In genomic region chr17:46027066-46027917, GRCm38 (mm10) we compare ENCODE assay signal across 8 mouse cellular contexts. TPM values are rescaled to one million over a fixed set of nuclear protein-coding genes. Genes with fewer than 3 reads are reported as not detected.
DNase-seq lines count a peak whose midpoint lies in the region; ATAC-seq and TF ChIP-seq lines count a peak whose summit lies in the region.

No protein-coding gene starts in this region.

- H3K9me3 ChIP-seq in hindbrain, embryonic 15.5 days: no peaks in the 10 kb centered on the region

- DNase-seq in adrenal gland, adult 18-20 months (ENCODE audit: low spot score in 2 of 2): peak; percentile 63 to 66
- peak; percentile 58 to 67 for DNase-seq in cerebellum, postnatal 36 days
- DNase-seq in gastrocnemius, adult 2 months: peak; percentile 86
- DNase-seq in left cerebral cortex, adult 9 months (ENCODE audit: low spot score in 2 of 2): peak; percentile 27 to 44
- peak; percentile 88 to 90 for DNase-seq in lung, postnatal 4 days
- peak; percentile 39 for DNase-seq in right cerebral cortex, adult 18-20 months

- H3K36me3 ChIP-seq in hindbrain, embryonic 15.5 days: peaks cover 22% of the 10 kb centered on the region; the same call in 1 of the 2 replicates

- H3K4me2 ChIP-seq in hindbrain, embryonic 15.5 days: peak overlapping the region; percentile 72

- WGBS in hindbrain, embryonic 15.5 days: 10% methylated on average over 16 of the region's 16 CpGs

- ATAC-seq in hindbrain, embryonic 15.5 days (ENCODE audit: low FRiP score, low read depth): peak; percentile 43
- no peak for ATAC-seq in erythroblast, adult 5-6 weeks (replicated peaks; ENCODE audit: low FRiP score, poor library complexity, severe bottlenecking)

- intact Hi-C loops in gastrocnemius, adult 2 months (cut with DNase I): loop anchor here (5.0 kb wide), 1 partner anchor 125 kb away; no protein-coding TSS in a partner anchor

- H3K27me3 ChIP-seq in hindbrain, embryonic 15.5 days: no peaks in the 10 kb centered on the region

- peaks cover 45% of the 10 kb centered on the region for H3K4me1 ChIP-seq in hindbrain, embryonic 15.5 days (replicated peaks)

- H3K4me3 ChIP-seq in gastrocnemius, adult 2 months: peak overlapping the region; percentile 83
- peak overlapping the region; percentile 31 for H3K4me3 ChIP-seq in hindbrain, embryonic 15.5 days

- TF ChIP-seq CTCF in gastrocnemius, adult 2 months (IDR thresholded peaks at IDR 0.05): peak; percentile 90

- H3K9ac ChIP-seq in hindbrain, embryonic 15.5 days: peak overlapping the region; percentile 50

- peak overlapping the region; percentile 99 for H3K27ac ChIP-seq in gastrocnemius, adult 2 months
- H3K27ac ChIP-seq in hindbrain, embryonic 15.5 days (replicated peaks): peak overlapping the region; percentile 85

RNA-seq across cellular contexts. Expression of gene Vegfa, which starts 4.9 kb away (rescaled TPM):
- 100 to 1,000 TPM; 416 to 698 TPM for total RNA-seq in adrenal gland, adult 18-20 months (2021)
- total RNA-seq in gastrocnemius, adult 2 months (2021): 100 to 1,000 TPM; 135 to 219 TPM
- 4.4 and 4.6 TPM in 2 replicates for polyA plus RNA-seq in hindbrain, embryonic 15.5 days (2015; fragmentation: Nextera tagmentation; extraction: Ambion mirVana)
- 8.8 and 14.8 TPM in 2 replicates for total RNA-seq in erythroblast, adult 5-6 weeks (2015; ENCODE audit: low replicate concordance)
- 5.7 and 11.3 TPM in 2 replicates for total RNA-seq in erythroblast, adult 5-6 weeks (2017; ENCODE audit: low replicate concordance)

Comparison
In these comparisons a context has a peak if more than half of its experiments do, and no peak if none do; other contexts are left out.
1. DNase-seq: peak in every context shown above with its lines; median percentile 89 in lung, postnatal 4 days; 86 in gastrocnemius, adult 2 months; 64 in adrenal gland, adult 18-20 months; 62 in cerebellum, postnatal 36 days; 39 in right cerebral cortex, adult 18-20 months; 36 in left cerebral cortex, adult 9 months.
2. RNA of gene Vegfa, which starts 4.9 kb away (total RNA-seq): 416 to 698 TPM in adrenal gland, adult 18-20 months and 135 to 219 TPM in gastrocnemius, adult 2 months; 5.7 to 14.8 TPM in erythroblast, adult 5-6 weeks; every median in the first group is over 4 times any median in the second.